Mouse (Mus musculus) layer of hippocampus, postnatal 10 days (tissue): ENCODE data around the gene Timm44. TPM values are rescaled to one million over a fixed set of nuclear protein-coding genes. Genes with fewer than 3 reads are reported as not detected.
A peak's percentile ranks its signal among the peaks of the same experiment; 100 is the strongest.

Experiments used
- DNase-seq, 2 experiments: peaks; one replicate each; pipeline ENCODE4 v3.0.0; 2021; ENCODE audit warnings: low spot score in 2 of 2
- total RNA-seq, 2 experiments: library from RNA; stranded (reverse); gene quantifications; 2 replicates each; pipeline ENCODE4 v1.2.3; 2021

The Timm44 gene
- total RNA-seq, 2 experiments from 2014 or later: 70.8 to 77.2 TPM

DNA sequence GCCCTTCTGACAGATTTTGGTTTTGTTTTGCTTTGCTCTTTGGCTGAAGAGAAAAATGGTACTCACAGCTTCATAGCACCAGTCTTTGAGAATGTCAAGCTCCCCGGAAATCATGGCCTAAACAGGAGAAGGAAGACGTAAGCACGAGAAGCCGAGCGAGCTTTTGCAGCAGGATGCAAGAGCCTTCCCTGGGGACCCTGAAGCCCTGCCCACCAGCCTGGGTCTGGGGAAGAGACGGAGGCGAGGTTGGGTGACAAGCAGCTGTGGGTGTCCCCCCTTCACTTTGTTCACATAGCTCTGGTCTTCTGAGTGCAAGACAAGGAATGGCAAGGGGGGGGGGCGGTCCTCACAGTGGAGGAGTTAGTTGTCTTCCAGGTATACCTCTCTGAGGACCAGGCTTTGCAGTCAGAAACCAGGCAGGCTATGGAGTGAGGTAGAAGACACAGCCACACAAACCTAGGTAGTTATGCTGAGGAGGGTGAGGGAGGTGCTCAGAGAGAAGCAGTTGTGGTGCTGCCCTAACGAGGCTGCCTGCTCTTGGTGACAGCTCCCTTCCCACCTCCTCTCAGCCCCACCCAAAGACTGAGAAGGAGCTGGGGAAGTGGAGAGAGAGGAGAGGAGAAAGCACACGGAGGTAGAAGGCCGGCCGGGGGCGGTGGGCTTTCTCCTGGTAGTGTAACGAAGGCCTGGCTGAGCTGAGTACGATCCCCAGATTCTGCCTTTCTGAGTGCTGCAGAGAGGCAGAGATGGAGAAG, 10.4 kb downstream of the Timm44 start:
- DNase-seq: peak in 1 of 2 experiments; percentile 7

DNA sequence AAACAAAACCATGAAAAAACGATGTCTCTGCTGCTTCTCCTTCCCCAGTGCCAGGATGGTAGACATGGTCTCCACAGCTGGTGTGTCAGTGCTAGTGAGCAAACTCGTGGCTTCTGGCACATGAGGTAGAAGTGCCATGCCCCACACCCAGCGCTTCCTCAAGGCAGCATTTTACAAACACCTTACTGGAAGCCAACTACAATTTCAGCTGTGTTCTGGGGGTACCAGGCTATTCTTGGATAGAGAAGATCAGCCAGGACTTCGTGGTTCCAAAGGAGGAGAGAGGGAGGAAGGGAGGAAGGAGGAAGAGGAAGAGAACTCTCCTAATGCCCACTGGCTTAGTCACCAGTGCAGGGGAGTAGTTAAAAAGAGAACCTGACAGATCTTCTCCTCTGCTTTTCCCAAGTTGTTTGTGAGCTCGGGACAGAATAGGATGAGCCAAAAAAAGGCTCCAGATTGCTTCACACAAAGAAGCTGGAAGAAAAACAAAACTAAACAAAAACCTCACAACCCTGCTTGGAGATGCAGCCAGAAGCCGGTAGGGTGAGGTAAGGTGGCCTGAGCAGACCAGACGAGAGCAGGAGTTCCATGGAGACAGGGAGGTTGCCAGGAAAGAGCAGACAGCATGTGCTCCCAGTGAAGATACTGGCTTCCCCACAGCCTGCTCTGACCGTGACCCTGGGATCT, 12.5 kb downstream of the Timm44 start:
- DNase-seq: peak in 1 of 2 experiments; percentile 9

DNA sequence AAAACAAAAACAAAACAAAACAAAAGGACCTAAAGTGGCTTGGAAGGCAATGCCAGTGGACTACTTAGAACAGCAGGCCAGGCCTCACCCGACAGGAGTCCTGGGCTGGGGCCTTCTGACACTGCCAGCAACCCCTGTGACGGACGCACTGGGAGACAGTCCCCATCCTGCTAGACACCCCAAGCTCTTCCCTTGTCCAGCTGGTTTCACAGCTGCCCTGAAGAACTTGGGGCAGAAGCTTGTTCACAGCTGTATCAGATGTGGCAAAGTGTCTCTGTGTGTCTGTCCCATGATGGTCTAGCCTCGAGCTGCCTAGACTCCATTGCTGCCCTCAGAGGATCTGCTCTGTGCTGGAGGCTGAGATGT, 15.9 kb downstream of the Timm44 start:
- DNase-seq: no peak

DNA sequence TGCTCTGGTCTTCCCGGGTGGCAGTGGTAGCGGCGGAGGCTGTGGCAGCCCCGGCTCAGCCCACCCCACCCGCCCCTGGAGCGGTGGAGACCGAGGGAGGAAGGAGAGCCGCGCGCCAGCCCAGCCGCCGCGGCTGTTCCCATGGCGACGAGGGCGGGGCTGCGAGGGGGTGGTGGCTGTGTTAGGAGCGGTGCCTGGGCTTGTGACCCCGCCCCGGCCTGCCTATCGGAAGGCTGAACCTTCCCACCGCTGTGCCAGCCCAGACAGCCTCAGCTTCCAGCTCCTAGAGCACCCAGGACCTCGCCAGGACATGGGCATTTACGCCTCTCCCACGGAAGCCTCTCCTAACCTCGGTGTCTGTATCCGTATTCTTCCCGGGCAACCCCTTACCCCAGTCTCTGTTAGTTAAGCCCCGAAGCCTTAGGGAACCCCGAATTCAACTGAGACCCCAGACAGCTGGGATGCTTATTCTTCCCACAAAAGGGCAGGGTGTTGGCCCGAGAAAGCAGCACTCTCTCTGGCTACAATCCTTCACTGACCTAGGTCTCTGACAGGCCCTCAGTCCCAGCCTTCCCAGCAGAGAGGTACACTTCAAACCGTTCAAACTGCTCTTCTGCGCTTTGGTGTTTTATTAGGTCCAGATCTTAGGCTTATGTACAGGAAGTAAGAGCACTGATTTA, 16.4 kb downstream of the Timm44 start, which contains the start of gene Ctxn1:
Gene Ctxn1, minus strand, starts transcription at position 150 of the 680 bp plus-strand sequence.
- DNase-seq: peak; percentile 92 to 96

DNA sequence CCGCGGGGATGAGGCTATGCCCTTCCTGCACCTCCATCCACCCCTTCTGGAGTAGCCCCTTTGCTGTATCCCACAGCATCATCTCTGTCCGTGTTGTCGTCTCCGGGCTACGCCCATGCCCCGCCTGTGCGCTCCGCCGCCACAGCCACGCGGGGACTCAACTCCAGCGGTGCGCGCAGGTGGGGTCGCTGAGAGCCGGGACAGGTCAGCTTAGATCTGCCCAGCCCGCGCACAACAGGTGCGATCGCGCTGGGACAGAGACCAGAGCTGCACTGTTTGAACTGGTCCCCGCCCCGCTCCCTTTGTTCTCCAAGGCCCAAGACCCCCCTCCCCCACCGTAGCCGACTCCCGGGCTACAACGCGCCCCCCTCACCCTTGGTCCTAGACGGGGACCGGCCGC, 17.0 kb downstream of the Timm44 start:
- peak in 1 of 2 experiments; percentile 65 for DNase-seq

DNA sequence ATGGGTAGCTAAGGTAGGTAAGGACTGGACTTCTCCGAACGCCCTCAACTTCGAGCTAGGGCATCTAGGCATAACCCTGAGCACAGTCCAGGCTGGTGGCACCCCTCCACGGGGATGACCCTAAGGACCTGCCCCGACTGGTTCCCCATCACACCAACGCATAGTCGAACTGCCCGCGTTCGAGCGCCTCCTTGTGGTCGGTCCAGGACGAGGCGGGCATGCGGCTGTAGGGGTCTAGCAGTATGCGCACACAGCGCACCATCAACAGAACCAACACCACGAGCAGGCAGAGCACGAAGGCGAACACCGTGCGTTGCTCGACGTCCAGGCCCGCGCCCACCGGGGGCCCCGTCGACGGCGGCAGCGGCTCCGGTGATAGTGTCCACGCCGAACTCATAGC, 17.5 kb downstream of the Timm44 start:
- DNase-seq: peak; percentile 90 to 94

DNA sequence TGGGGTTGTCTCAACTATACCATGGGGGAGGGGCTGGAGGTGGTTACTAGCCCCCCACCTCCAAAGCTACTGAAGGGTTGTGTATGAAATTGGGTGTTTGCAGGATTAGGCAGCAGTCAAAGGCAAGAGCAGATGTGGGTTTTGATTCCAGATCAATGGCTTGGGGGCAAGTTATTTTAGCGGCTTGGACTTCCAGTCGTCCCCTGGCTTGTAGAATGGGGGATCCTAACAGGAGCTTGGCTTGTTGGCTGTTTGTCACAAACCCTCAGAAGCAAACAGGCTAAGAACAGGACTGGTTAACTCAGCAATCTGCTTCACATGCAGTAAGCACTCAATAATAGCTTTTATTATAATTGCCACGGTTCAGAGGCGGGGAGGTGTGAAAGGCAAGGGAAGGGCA, 18.4 kb downstream of the Timm44 start:
- no peak for DNase-seq

DNA sequence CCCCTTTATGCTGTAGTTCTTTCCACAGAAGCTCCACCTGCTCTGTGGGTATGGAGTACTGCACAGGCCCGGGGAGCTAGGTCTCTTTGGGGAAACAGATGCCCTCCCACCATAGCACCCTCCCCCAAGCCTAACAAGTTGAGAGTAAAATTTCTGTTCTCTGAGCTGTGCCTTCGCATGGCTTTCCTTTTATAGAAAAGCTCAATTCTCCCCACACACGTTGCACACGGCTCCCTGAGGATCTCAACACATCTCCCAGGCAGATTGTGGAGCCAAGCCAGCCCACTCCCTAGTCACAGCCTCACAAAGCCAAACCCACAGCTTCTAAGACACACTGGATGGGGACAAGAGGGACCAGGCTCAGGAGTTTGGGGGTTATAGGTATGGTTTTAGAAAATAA, 18.8 kb downstream of the Timm44 start:
- peak; percentile 77 to 78 for DNase-seq

DNA sequence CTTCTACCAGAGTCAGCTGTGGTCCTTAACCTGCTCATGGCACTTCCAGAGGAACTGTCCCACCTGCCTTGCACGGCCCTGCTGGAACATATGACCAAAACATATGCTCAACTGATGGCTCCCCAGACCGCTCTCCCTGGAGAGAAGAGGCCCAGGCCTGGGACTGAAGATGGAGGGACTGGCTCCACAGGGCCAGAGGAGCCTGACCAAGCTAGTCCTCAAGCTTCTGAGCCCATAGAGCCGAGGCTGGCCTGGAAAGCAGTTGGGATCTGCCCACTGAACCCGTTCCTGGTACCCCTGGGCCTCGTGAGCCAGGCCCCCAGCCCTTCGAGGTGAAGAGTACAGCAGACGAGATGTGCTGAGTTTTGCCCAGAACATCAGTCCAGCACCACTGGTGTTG, 20.2 kb downstream of the Timm44 start:
- peak in 1 of 2 experiments; percentile 22 for DNase-seq

DNA sequence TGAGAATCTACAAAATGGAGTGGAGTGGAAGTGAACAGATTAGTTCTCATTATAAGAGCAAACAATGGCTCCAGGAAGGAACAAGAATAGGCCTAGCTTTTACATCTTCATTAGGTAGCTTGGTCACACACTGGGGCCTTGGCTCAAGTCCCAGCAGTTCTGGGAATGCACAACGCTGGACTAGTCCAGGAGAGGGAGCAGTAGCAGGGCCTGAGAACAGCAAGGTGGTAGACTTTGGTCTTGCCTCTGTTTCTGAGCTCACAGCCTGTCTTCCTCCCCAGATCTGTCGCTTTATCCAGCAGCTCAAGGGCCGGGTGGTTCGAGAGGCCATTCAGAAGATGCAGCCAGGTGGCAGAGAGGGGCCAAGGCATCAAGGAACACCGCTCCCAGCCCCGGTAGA, 21.7 kb downstream of the Timm44 start:
- peak; percentile 74 to 81 for DNase-seq

DNA sequence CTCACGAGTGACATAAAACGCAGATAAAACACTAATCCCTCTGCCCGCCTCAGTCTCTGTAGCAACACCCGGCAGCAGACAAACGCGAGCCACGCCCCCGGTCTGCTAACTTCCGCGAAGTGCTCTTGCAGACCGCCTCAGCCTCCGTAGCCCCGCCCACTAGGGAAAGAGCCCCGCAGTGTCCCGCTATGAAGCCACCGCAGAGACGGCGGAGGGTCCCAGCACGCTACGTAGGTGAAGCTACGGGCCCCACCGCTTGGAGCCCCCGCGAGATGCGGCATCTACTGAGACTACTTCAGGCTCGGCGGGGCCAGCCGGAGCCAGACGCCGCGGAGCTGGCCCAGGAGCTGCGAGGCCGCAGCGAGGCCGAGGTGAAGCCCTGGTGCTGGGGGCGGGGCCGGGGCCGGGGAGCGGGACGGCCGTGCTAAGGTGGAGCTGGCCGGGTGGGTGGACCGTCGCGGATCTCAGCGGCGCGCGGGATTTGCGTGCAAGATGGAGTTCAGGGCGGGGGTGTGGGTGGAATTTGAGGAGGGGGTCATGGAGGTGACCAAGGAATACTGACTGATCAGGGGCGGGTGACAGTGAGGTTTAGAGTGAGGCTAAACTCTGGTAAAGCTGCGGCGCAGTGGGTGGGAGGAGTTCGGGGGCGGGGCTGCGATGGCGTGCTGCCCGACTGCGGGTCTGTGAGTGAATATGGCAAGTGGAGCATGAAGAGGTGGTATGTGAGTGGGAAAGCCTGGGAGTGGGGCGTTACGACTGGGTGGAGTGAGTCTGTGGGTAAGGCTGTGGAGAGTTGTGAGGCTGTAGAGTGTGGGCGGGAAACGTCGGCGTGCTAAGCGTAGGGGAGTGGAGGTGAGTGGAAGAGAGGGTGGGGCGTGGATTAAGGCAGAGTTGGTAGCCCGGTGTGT, 22.5 kb downstream of the Timm44 start, which contains the start of gene Snapc2:
Gene Snapc2, plus strand, starts transcription at position 147 of the 908 bp plus-strand sequence.
- DNase-seq: peak; percentile 93 to 95

DNA sequence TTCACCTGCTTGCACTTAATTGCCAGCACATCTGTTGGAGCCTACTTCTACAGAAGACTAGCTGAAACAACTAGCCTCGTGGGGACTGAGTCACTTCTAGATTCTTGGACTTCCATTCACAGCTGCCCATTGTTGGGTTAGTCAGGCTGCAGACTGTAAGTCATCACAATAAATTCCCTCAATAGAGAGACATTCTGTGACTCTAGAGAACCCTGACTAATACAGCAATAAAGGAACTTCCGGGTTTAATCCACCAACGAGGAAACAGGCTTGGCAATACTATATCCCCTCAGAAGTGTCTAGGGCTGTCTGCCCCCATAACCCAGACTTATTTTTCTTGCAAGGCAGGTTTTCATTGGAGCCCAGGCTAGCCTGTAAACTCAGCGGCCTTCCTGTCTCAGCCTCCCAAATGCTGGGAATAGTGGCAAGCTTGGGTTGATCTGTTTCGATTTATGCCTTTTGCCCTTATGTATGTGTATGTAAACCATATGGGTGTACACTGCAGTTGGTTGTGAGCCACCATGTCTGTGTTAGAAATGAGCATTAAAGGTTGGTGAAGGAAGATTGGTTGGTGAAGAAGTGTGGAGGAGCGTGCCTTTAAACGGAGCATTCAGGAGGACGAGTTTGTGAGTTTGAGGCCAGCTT, 23.5 kb downstream of the Timm44 start:
- DNase-seq: no peak

DNA sequence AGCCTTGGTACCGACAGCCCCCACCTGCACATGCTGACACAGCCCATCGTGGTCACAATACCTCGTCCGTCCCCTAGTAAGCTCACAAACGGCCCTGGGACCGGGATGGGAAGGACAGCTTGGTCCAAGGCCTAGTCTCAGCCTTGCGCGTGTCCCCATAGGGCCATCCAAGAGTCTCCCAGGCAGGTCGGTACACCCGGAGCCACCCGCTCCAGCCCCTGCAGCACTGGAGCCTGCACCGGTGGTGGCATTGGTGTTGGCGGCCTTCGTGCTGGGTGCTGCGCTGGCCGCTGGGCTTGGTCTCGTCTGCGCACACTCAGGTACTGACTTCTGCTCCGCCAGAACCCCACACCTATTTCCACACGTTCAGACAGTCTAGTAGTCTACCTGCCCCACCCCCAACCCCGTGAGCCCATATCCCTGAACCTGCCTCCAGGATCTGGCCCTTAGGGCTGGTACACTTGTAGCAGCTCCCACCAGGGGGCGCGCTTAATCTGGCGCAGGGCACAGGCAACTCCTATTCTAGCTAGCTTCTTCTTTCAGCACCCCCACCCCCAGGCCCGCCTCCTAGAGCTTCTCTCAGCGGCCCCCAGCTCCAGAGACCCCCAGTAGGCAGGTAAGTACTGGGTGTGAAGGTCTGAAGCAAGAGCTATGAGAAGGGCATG, 25.3 kb downstream of the Timm44 start:
- peak; percentile 85 to 93 for DNase-seq

DNA sequence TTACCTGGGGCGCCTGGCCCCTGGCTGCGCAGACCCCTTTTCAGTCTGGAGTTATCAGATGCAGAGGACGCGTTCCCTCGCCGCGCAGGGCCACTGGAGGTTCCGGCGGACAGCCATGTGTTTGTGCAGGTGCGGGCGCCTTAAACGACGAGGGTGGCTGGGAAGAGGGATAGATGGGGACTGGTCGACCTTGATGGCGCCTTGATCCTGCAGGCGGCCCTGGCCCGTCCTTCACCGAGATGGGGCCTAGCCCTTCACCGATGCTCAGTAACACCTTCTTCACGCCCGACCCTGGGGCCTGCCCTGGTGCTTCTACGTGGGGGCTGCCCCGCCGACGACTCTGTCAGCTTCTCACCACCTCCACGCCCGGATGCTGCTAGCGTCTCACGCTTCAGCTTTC, 26.5 kb downstream of the Timm44 start:
- peak in 1 of 2 experiments; percentile 25 for DNase-seq

DNA sequence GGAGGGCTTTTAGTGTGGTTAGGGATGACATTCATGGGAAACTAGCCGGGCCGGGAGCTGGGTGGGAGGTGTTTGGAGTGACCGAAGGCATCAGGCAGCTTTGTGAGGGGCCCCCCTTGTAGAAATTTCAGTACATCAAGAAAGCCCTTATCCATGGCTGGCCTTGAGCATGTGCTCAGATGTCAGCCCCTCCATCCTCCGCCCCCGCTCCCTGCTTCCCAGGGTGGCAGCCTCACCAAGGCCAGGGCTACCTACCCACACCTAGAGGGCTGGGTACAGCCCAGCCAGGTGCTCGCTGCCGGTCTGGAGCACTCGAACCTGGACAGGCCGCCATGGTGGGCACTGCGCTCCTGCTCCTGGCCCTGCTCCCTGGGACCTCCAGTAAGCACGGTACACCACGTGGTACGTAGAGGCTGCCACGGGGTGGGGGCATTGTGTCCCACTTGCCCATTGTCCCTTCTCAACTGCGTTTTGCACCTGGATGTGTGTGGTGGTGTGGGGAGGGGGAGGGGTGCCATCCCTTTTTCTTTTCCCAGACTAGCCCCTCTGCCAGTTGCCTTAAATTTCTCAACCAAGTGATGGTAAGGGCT, 27.7 kb downstream of the Timm44 start, which contains the start of gene Tgfbr3l:
Gene Tgfbr3l, plus strand, starts transcription at position 264 of the 590 bp plus-strand sequence.
- peak in 1 of 2 experiments; percentile 16 for DNase-seq

DNA sequence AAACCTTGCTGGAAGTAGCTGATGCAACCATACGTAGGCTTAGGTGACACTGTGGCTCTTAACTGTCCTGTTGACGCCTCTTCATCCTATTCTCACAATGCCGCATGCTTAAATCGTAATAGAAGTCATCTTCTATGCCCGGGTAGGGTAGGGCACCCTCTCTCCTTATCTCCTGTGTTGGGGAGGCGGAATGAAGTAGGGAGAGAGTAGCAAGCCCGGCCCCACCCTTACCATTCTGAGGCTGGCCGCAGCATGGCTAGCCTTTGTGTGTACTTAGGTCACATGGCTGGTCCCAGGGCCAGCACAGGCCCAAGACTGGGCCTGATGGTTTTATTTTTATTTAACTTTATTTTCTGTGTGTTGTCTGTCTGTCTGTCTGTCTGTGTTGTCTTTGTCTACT, 28.5 kb downstream of the Timm44 start:
- DNase-seq: no peak

DNA sequence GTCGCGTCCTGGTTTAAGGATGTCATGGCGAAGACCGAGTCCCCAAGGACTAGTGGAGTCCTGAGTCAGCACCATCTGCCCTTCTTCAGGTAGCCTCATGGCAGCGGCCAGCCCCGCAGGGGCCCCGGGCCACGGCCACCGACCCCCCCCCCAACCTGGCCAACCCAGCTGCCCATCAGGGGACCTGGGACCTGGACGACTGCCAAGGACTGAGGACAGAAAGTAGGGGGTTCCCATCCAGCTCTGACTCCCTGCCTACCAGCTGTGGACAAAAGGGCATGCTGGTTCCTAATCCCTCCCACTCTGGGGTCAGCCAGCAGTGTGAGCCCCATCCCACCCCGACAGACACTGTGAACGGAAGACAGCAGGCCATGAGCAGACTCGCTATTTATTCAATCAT, 30.0 kb downstream of the Timm44 start:
- DNase-seq: peak in 1 of 2 experiments; percentile 16

DNA sequence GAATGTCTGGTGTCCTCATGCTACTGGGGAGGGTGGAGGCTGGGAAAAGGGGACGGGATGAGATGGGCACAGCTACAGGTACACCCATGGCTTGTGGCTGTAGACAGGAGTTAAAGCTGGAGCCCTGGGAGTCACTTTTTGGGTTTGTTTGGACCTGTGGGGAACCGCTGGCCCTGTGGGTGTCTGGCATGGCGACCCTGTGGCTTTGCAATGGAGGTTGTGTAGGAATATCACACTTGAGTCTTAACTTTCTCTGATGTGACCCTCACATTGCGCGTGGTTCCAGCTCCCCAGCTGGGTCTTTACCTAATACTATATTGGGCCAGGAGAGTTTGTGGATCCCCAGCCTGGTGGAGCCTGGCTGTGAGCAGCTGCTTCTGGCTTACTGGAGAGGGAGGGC, 30.7 kb downstream of the Timm44 start:
- no peak for DNase-seq

DNA sequence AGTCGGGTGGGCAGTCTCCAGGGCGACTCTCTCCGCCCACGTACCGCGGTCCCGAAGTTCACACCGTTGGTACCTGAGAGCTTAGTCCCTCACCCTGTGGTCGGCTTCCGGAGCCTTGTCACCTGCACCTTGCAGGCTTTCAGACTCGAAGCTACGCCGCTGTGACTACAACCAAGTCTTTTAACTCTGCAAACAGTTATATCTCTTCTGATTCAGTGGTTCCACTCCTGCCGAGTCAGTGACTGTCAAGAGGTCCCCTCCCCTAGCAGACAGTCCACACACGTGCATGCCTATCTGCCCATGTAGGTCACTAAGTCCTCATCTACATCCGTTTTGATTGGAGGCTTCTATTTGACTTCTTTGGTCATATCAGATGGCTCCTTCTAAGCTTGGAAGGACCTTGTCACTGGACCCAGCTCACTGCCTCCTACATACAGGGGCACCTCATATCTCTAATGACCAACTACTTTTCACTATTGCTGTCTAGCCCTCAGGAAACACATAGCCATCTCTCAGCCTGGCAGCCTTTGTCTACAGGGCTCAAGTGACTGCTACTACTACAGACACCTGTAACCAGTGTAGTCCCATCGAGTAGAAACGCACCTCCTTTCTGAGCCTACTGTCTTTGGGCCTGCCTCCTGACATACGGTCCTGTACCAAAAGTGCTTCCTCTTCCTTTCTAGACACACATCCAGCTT, 36.4 kb downstream of the Timm44 start:
- peak in 1 of 2 experiments; percentile 62 for DNase-seq
